Mouse (Mus musculus): Measurements from ENCODE around the gene Zfp536. TPM values are rescaled to one million over a fixed set of nuclear protein-coding genes. Genes with fewer than 3 reads are reported as not detected.
A peak's percentile ranks its signal among the peaks of the same experiment; 100 is the strongest.

Gene Zfp536
- polyA plus RNA-seq, 1 experiment from 2014 or later: 27.5 TPM

DNA sequence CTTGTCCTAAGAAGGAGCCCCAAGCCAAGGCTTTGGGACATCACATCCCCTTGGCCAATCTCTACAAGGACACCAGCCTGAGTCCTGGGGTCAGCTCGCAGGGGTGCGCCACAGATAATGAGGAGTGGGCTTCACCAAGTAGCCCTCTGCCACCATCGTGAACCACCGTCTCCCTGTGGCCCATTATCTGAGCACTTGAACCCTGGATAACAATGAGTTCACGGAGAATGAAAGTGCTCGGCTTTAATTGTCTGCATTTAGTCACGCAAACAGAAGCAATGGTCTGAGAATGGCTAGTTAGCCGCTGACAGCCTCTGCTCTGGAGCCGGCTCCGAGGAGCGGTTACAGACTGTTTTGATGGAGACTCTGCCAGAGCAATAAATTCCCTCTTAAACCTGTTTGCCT is 84.3 kb downstream of the Zfp536 start:
- Histone ChIP-seq H3K4me1 (ENCODE audit: control insufficient read depth, insufficient read depth, low read length) (peaks cover 29% of the 10 kb centered on the region), H3K27me3 (ENCODE audit: control insufficient read depth, insufficient read depth, low read length) (no peaks in the 10 kb centered on the region), H3K27ac (ENCODE audit: low read depth, low read length) (peak overlapping the region; percentile 64), H3K4me2 (peak overlapping the region; percentile 22; the same call in 1 of the 2 replicates), H3K36me3 (ENCODE audit: control insufficient read depth, insufficient read depth, low read length) (no peaks in the 10 kb centered on the region), H3K4me3 (ENCODE audit: low read depth, low read length) (no peak overlapping the region; the same call in 1 of the 2 replicates), H3K9ac (ENCODE audit: low read length) (no peak overlapping the region), H3K9me3 (ENCODE audit: control insufficient read depth, low read length) (no peaks in the 10 kb centered on the region)
- DNase-seq (ENCODE audit: low spot score, missing footprints): peak; percentile 92
- 29% methylated on average over 11 of the region's 11 CpGs for WGBS
- peak; percentile 56 for ATAC-seq (ENCODE audit: low FRiP score)

DNA sequence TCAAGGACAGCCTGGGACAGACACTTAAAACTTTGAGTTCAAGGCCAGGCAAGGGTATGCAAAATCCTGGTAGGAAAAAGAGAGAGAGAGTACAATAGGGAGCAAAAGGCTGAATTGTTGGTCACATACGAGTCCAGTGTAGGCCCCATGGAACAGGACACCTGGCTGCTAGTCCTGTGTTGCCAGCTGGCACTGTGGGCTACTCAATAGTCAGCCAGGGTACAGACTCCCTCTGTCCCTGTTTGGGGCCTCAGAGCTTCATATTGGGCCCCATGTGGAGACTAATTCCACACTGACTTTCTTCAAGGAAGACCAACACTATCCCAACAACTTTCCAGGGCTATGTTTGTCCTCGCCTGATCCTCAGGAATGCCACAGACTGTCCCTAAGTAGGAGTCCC is 87.1 kb downstream of the Zfp536 start:
- no peak for ATAC-seq (ENCODE audit: low FRiP score)

DNA sequence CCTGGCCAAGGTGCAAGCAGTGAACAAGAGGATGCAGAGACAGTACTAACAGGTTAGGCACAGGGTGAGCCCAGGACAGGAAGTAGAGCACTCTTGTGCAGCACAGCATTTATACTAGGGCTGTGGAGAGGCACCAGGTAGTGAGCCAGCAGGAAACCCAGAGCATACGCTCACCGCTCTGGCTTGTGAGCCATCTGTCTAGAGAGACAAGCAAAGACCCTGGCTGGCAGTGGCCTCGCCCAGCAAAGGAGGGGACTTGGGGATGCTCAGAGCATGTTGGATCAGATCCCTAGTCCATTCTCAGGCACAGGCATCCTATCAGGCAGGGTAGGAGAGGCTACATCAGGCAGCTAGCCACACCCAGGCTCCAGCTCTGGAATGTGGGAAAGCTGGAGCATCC is 88.2 kb downstream of the Zfp536 start:
- ATAC-seq (ENCODE audit: low FRiP score) (no peak), DNase-seq (ENCODE audit: low spot score, missing footprints) (no peak)
- Histone ChIP-seq H3K27ac (ENCODE audit: low read depth, low read length) (no peak overlapping the region), H3K27me3 (ENCODE audit: control insufficient read depth, insufficient read depth, low read length) (no peaks in the 10 kb centered on the region), H3K4me3 (ENCODE audit: low read depth, low read length) (no peak overlapping the region), H3K4me2 (no peak overlapping the region), H3K4me1 (ENCODE audit: control insufficient read depth, insufficient read depth, low read length) (peaks cover 16% of the 10 kb centered on the region), H3K9me3 (ENCODE audit: control insufficient read depth, low read length) (no peaks in the 10 kb centered on the region), H3K9ac (ENCODE audit: low read length) (no peak overlapping the region), H3K36me3 (ENCODE audit: control insufficient read depth, insufficient read depth, low read length) (no peaks in the 10 kb centered on the region)
- 81% methylated on average over 3 of the region's 3 CpGs for WGBS

More for the DNA sequence above, 87.1 kb downstream of the Zfp536 start:
- Histone ChIP-seq H3K27ac (ENCODE audit: low read depth, low read length) (no peak overlapping the region), H3K4me1 (ENCODE audit: control insufficient read depth, insufficient read depth, low read length) (peaks cover 22% of the 10 kb centered on the region), H3K4me3 (ENCODE audit: low read depth, low read length) (no peak overlapping the region), H3K4me2 (no peak overlapping the region), H3K27me3 (ENCODE audit: control insufficient read depth, insufficient read depth, low read length) (no peaks in the 10 kb centered on the region), H3K9ac (ENCODE audit: low read length) (no peak overlapping the region), H3K9me3 (ENCODE audit: control insufficient read depth, low read length) (no peaks in the 10 kb centered on the region), H3K36me3 (ENCODE audit: control insufficient read depth, insufficient read depth, low read length) (no peaks in the 10 kb centered on the region)
- WGBS: 87% methylated on average over 2 of the region's 2 CpGs
- no peak for DNase-seq (ENCODE audit: low spot score, missing footprints)

DNA sequence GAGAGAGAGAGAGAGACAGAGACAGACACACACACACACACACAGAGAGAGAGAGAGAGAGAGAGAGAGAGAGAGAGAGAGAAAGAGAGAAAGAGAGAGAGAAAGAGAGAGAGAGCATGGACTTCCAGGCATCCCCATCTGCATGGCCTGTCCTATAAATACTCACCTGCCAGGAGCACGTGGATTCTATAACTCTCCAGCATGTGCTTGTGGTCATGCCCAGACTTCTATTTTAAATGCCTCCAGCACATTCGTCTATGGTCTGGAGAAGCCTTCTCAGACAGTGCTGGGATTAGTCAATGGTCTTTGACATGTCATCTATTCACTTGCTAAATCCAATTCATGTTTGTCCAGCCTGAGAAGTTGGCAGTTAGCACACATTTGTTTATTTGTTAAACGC is 92.1 kb downstream of the Zfp536 start:
- H3K36me3 ChIP-seq (ENCODE audit: control insufficient read depth, insufficient read depth, low read length): no peaks in the 10 kb centered on the region
- no peak overlapping the region for H3K9ac ChIP-seq (ENCODE audit: low read length)
- no peaks in the 10 kb centered on the region; the same call in none of the 2 replicates for H3K4me1 ChIP-seq (ENCODE audit: control insufficient read depth, insufficient read depth, low read length)
- ATAC-seq (ENCODE audit: low FRiP score) (no peak), DNase-seq (ENCODE audit: low spot score, missing footprints) (no peak)
- no peak overlapping the region for H3K4me2 ChIP-seq
- no peaks in the 10 kb centered on the region for H3K9me3 ChIP-seq (ENCODE audit: control insufficient read depth, low read length)
- no peak overlapping the region for H3K4me3 ChIP-seq (ENCODE audit: low read depth, low read length)
- no peak overlapping the region for H3K27ac ChIP-seq (ENCODE audit: low read depth, low read length)
- H3K27me3 ChIP-seq (ENCODE audit: control insufficient read depth, insufficient read depth, low read length): no peaks in the 10 kb centered on the region
- WGBS: 69% methylated on average over 3 of the region's 3 CpGs

DNA sequence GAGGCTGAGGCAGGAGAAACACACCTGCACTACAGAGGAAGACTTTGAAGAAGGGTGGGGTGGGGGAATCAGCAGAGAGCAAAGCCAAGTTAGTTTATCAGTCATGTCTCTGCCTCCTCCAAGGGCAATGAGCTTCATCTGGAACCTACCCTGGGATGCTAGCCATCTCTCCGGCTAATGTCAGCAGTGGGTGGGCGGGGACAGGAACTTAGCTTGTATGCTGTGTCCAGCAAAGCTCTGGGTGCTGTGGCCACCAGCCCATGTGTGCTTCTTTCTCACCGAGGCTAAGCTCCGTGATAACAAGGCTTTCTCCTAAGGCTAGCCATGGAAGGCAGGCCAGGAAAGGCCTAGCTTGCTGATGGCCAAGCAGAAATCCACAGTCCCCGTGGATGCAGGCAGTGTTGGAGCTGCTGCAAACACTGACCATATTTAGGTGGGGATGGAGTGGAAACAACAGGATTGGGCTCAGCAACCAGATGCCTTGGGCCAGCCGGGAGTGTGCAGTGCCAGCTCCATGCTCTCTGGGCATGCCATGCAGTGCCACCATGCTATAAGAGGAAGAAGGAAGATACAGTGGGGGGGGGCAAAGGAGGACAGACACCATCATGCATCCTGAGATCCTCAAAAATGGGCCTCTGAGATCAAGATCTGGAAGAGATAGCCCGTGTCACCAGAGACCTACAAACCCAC is 109.6 kb downstream of the Zfp536 start:
- H3K4me2 ChIP-seq: no peak overlapping the region
- no peak for DNase-seq (ENCODE audit: low spot score, missing footprints)
- no peak overlapping the region for H3K9ac ChIP-seq (ENCODE audit: low read length)
- no peaks in the 10 kb centered on the region for H3K36me3 ChIP-seq (ENCODE audit: control insufficient read depth, insufficient read depth, low read length)
- no peaks in the 10 kb centered on the region for H3K27me3 ChIP-seq (ENCODE audit: control insufficient read depth, insufficient read depth, low read length)
- H3K27ac ChIP-seq (ENCODE audit: low read depth, low read length): no peak overlapping the region
- H3K9me3 ChIP-seq (ENCODE audit: control insufficient read depth, low read length): no peaks in the 10 kb centered on the region
- no peak for ATAC-seq (ENCODE audit: low FRiP score)
- H3K4me1 ChIP-seq (ENCODE audit: control insufficient read depth, insufficient read depth, low read length): peaks cover 19% of the 10 kb centered on the region
- WGBS: 93% methylated on average over 7 of the region's 7 CpGs
- H3K4me3 ChIP-seq (ENCODE audit: low read depth, low read length): no peak overlapping the region

DNA sequence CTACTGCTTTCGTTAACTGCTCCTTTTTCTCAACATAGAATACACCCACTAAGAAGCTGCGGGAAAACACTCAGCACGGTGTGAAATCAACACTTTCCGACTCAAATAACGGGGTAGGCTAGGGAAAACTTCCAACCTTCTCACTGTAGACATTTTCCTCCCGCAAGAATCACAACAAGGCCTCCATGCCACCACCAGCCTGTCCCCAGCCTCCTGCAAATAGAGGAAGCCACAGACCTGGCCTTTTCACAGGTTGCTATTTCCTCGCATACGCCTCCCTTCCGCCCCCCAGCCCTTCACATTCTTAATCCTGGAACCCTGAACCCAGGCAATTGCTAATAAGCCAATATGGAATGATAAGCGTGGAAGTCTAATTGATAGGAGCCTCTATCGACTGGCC is 124.8 kb downstream of the Zfp536 start:
- H3K27me3 ChIP-seq (ENCODE audit: control insufficient read depth, insufficient read depth, low read length): no peaks in the 10 kb centered on the region
- no peak overlapping the region for H3K4me2 ChIP-seq
- no peak for ATAC-seq (ENCODE audit: low FRiP score)
- no peak overlapping the region for H3K27ac ChIP-seq (ENCODE audit: low read depth, low read length)
- H3K4me3 ChIP-seq (ENCODE audit: low read depth, low read length): no peak overlapping the region
- WGBS: 91% methylated on average over 11 of the region's 11 CpGs
- no peak for DNase-seq (ENCODE audit: low spot score, missing footprints)
- no peaks in the 10 kb centered on the region for H3K36me3 ChIP-seq (ENCODE audit: control insufficient read depth, insufficient read depth, low read length)
- no peaks in the 10 kb centered on the region; the same call in 1 of the 2 replicates for H3K9me3 ChIP-seq (ENCODE audit: control insufficient read depth, low read length)
- peaks cover 16% of the 10 kb centered on the region for H3K4me1 ChIP-seq (ENCODE audit: control insufficient read depth, insufficient read depth, low read length)
- H3K9ac ChIP-seq (ENCODE audit: low read length): no peak overlapping the region

DNA sequence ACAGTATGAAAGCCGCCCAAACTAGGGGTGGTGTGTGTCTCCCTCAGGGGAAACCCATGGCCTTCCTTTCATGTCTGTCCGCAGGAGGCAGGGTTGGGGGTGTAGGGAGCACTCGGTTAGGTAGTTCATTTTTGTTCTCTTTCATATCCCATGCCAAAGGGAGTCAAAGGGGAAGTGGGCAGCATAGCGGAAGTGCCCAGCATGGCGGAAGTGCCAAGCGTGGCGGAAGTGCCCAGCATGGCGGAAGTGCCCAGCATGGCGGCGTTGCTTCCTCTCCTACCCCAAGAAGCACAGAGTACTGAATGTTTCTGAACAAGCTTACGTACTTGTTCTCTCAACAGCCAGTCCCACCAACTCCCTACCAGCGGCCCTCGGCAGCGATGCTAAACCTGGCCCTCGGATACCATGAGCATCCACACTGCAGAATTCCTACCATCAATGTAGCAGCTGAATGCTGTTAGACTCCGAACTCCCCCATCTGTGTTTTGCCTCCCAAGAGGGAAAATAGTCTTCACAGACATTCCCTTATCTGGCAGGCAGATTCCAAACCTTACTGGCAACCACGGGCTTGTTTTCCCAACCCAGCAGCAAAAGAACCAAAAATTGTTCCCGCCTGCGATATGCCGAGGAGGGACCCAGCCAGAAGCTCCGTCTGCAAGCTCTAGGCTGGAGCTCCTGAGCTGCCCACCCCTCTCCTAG is 125.4 kb downstream of the Zfp536 start:
- H3K27ac ChIP-seq (ENCODE audit: low read depth, low read length): no peak overlapping the region
- H3K27me3 ChIP-seq (ENCODE audit: control insufficient read depth, insufficient read depth, low read length): no peaks in the 10 kb centered on the region
- no peak overlapping the region for H3K4me2 ChIP-seq
- no peak for ATAC-seq (ENCODE audit: low FRiP score)
- no peak overlapping the region for H3K9ac ChIP-seq (ENCODE audit: low read length)
- no peaks in the 10 kb centered on the region; the same call in 1 of the 2 replicates for H3K9me3 ChIP-seq (ENCODE audit: control insufficient read depth, low read length)
- no peak for DNase-seq (ENCODE audit: low spot score, missing footprints)
- 94% methylated on average over 21 of the region's 21 CpGs for WGBS
- no peak overlapping the region for H3K4me3 ChIP-seq (ENCODE audit: low read depth, low read length)
- H3K36me3 ChIP-seq (ENCODE audit: control insufficient read depth, insufficient read depth, low read length): no peaks in the 10 kb centered on the region
- H3K4me1 ChIP-seq (ENCODE audit: control insufficient read depth, insufficient read depth, low read length): peaks cover 16% of the 10 kb centered on the region

DNA sequence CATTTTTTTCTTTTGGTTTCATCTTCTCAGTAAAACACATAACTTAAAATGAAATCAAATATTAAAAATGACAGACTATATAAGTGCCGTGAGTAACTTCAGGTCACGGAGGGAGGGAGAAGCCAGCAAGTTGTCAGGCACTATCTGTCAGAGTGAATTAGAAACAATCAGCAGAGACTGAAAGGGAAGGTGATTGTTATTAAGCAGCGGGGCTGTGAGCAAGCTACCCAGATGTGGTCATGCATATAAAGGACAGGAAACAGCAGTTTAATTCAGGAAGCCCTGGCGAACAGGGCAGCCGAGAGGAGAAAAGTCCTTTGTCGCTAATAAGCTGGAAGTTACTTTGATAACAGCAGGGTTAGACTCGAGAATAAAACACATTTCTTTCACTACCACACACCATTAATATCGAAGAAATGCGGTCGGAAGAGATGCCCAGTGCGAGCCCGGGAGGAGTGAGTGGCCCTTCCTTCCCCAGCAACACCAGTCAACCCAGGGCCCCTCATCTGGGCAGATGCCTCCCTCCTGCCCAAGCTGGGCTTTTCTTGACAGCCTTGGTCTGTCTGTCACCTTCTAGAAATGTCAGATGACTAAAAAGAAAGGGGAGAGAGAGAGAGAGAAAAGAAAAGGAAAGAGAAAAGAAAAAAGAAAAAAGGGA is 133.6 kb downstream of the Zfp536 start:
- Histone ChIP-seq H3K9me3 (ENCODE audit: control insufficient read depth, low read length) (no peaks in the 10 kb centered on the region; the same call in 1 of the 2 replicates), H3K27ac (ENCODE audit: low read depth, low read length) (no peak overlapping the region), H3K4me2 (no peak overlapping the region), H3K27me3 (ENCODE audit: control insufficient read depth, insufficient read depth, low read length) (no peaks in the 10 kb centered on the region), H3K4me3 (ENCODE audit: low read depth, low read length) (no peak overlapping the region), H3K4me1 (ENCODE audit: control insufficient read depth, insufficient read depth, low read length) (peaks cover 10% of the 10 kb centered on the region), H3K9ac (ENCODE audit: low read length) (no peak overlapping the region), H3K36me3 (ENCODE audit: control insufficient read depth, insufficient read depth, low read length) (no peaks in the 10 kb centered on the region)
- DNase-seq (ENCODE audit: low spot score, missing footprints): no peak
- 33% methylated on average over 12 of the region's 12 CpGs for WGBS
- no peak for ATAC-seq (ENCODE audit: low FRiP score)

DNA sequence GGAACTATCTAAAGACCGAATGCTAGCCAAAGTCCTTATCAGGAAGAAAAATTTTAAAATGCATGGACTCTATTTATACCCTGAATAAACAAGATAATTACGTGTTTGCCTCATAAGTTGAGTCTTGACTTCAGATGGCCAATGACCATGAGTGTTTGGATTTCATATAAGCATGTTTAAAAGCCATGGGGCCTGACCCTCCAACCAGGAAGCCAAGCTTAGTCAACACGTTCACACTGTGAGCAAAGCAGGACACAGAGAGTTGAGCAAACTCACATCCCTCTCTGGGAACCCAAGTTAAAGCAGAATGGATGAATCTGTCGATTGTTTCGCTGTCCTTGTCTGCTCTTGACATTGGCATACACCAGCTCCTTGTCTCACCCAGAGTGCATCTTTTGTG is 138.6 kb downstream of the Zfp536 start:
- DNase-seq (ENCODE audit: low spot score, missing footprints) (no peak), ATAC-seq (ENCODE audit: low FRiP score) (no peak)
- Histone ChIP-seq H3K36me3 (ENCODE audit: control insufficient read depth, insufficient read depth, low read length) (no peaks in the 10 kb centered on the region), H3K4me3 (ENCODE audit: low read depth, low read length) (no peak overlapping the region), H3K9me3 (ENCODE audit: control insufficient read depth, low read length) (no peaks in the 10 kb centered on the region), H3K9ac (ENCODE audit: low read length) (no peak overlapping the region), H3K27me3 (ENCODE audit: control insufficient read depth, insufficient read depth, low read length) (no peaks in the 10 kb centered on the region), H3K4me1 (ENCODE audit: control insufficient read depth, insufficient read depth, low read length) (0 out of 2 replicates have a peak, but pooled peaks cover 1% of the 10 kb centered on the region), H3K27ac (ENCODE audit: low read depth, low read length) (no peak overlapping the region), H3K4me2 (no peak overlapping the region)
- 85% methylated on average over 5 of the region's 5 CpGs for WGBS

All from midbrain, embryonic 11.5 days (tissue).